Mouse (Mus musculus) central nervous system, embryonic 18 days (tissue): ENCODE results near the gene Zbtb39. TPM values are rescaled to one million over a fixed set of nuclear protein-coding genes. Genes with fewer than 3 reads are reported as not detected.

ENCODE experiments used
- polyA plus RNA-seq: library from polyadenylated mRNA; depleted of rRNA; stranded (reverse); fragments of >200 nt; gene quantifications from 2 replicates; pipeline ENCODE4 v1.2.3, GENCODE M21; 2012; rRNA removed

Gene Zbtb39
- polyA plus RNA-seq: 9.3 and 10.1 TPM in 2 replicates

DNA sequence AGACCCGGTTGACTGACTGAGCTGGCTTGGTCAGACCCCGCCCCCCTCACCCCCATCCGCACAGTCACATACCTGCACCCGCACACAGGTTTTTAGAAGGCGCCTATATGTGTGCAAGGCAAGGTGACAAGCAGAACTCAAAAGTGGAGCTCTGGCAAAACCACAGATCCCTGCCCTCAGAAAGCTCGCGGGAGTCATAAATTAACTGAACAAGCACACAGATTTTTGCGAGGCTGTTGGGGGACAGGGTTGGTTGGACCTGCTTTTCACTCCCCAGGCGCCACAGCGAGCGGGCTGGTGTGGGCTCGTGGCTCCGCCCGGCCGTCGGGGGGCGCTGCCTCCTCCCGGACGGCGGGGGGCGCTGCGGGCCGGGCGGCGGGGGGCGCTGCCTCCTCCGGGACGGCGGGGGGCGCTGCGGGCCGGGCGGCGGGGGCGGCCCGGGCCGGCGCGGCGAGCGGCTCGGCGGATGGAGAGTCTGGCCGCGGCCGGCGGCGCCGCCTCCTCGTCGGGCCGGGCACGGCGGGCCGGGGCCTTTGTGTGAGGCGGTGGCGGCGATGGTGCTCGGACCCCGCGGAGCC lies at the start of gene Zbtb39:
Zbtb39 (plus strand) TSS at position 456 of the 578 bp plus-strand sequence.

GRCm38 (mm10) chr10:127704766-127705220 lies 34.5 kb upstream of the Zbtb39 start, which contains the start of gene Myo1a:
Myo1a (plus strand) TSS chr10:127705170.

GRCm38 (mm10) chr10:127724178-127724577 lies 15.2 kb upstream of the Zbtb39 start, which contains the start of gene Tac2:
Tac2 (plus strand) TSS chr10:127724478.

DNA sequence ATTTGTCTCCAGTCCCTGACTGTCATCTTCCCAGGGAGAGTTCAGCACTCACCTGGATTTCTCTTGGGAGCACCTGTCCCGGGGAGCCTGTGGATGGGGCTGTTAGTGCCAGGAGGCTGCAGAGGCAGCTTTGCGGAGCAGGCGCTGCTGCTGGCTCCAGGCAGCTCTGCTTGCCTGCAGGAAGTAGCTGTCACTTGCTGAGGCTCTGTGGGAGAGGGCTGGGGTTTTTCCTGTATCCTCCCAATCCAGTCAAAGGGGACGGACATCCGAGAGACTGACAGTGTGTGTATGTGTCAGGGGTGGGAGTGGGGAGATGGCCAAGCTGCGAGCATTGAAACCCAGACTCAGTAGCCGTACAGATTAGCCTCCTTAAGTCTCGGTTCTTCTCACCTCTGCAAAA lies 12.2 kb downstream of the Zbtb39 start, which contains the start of gene Gpr182:
Gpr182 (minus strand) TSS at position 185 of the 400 bp plus-strand sequence.

GRCm38 (mm10) chr10:127759181-127760110 lies 20.1 kb downstream of the Zbtb39 start, which contains the start of the genes Rdh1 and Rdh16f1:
Rdh1 (plus strand) TSS chr10:127759721.
Rdh16f1 (plus strand) TSS chr10:127759787.

DNA sequence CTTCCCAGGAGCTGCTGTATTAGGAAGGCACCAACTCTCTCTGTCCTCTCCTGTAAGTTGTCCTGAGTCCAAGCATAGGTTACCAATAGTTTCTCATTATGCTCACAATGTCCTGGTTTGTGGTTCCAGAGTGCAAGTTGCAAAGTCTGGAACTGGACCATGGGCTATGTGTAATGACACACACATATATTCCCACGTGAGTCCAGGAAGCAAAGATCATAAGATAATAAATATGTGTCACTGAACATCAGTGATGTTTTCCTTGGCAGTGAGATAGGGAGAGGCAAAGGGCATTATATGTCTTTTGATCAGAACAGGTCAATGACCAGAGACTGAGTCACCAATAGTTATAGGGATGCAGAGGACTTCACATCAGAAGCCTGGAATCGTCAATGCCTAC lies 36.7 kb downstream of the Zbtb39 start, which contains the start of gene Rdh9:
Rdh9 (plus strand) TSS at position 376 of the 400 bp plus-strand sequence.

Other genes starting within 250 kb of the Zbtb39 start
- 6.8 and 10.4 TPM in 2 replicates for gene Stac3, start 237.9 kb upstream of the Zbtb39 start, polyA plus RNA-seq
- gene Ndufa4l2, start 224.6 kb upstream of the Zbtb39 start, polyA plus RNA-seq: 13.5 and 15.8 TPM in 2 replicates
- gene Shmt2, start 217.1 kb upstream of the Zbtb39 start, polyA plus RNA-seq: 61.1 and 62.7 TPM in 2 replicates
- gene Nxph4, start 205.0 kb upstream of the Zbtb39 start, polyA plus RNA-seq: 10.5 and 10.6 TPM in 2 replicates
- gene Lrp1, start 118.4 kb upstream of the Zbtb39 start, polyA plus RNA-seq: 178 and 189 TPM in 2 replicates
- gene Stat6, start 96.6 kb upstream of the Zbtb39 start, polyA plus RNA-seq: 5.9 and 6.5 TPM in 2 replicates
- gene Nemp1, start 72.6 kb upstream of the Zbtb39 start, polyA plus RNA-seq: 7.1 and 7.3 TPM in 2 replicates
- 13.1 and 13.3 TPM in 2 replicates for gene Nab2, start 71.0 kb upstream of the Zbtb39 start, polyA plus RNA-seq
- gene Myo1a, start 34.4 kb upstream of the Zbtb39 start, polyA plus RNA-seq: 2.2 and 3.5 TPM in 2 replicates
- gene Tac2, start 15.1 kb upstream of the Zbtb39 start, polyA plus RNA-seq: 5.4 and 6.2 TPM in 2 replicates
- 1.1 and 1.3 TPM in 2 replicates for gene Gpr182, start 12.2 kb downstream of the Zbtb39 start, polyA plus RNA-seq
- 0.05 and 0.07 TPM in 2 replicates for gene Rdh1, start 20.2 kb downstream of the Zbtb39 start, polyA plus RNA-seq
- gene Rdh16f1, start 20.2 kb downstream of the Zbtb39 start, polyA plus RNA-seq: 0.63 TPM in 1 of 2 replicates, not detected in the other
- 0.61 TPM in 1 of 2 replicates, not detected in the other for gene Rdh9, start 36.8 kb downstream of the Zbtb39 start, polyA plus RNA-seq
- 0.03 and 0.05 TPM in 2 replicates for gene Rdh16, start 61.6 kb downstream of the Zbtb39 start, polyA plus RNA-seq
- not detected in 2 replicates for gene Rdh19, start 110.4 kb downstream of the Zbtb39 start, polyA plus RNA-seq
- not detected in 2 replicates for gene Rdh16f2, start 126.9 kb downstream of the Zbtb39 start, polyA plus RNA-seq
- not detected in 2 replicates for gene Rdh7, start 149.3 kb downstream of the Zbtb39 start, polyA plus RNA-seq
- gene Sdr9c7, start 159.0 kb downstream of the Zbtb39 start, polyA plus RNA-seq: not detected in 2 replicates